Mouse (Mus musculus): Measurements from ENCODE around the gene Fgf11.

The Fgf11 gene

DNA sequence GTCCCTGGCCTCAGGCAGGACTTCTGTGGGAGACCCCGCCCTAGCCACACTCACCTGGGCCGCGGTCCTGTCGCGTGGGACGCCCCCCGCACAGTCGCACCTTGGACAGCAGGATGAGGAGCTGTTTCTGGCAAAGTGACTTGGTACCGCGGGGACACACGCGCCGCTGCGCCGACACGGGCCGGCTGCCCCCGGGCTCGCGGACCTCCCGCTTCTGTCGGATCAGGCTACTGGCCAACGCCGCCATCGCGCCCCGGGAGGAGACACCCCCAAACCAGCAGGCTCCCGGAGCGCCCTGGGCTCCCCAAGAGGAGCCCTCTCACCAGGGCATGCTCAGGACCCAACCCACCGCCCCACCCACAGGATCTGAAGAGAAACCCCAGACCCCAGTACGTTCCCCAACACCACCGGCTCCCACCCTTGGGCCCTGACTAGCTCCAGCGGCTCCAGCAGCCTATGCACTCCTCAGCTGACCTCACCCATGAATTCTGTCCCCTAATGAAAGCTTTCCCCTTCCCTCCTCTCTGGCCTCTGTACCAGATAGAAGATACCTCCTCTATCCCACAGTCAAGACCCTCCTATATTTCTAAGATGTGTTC is at the start of gene Fgf11:
TSS of gene Fgf11 (minus strand) at position 479 of the 599 bp plus-strand sequence.
- in situ Hi-C loops (cut with MboI; ENCODE audit: low sequenced_read_pairs): no loop called here

- in situ Hi-C loops (cut with MboI; ENCODE audit: low sequenced_read_pairs): no loop called here
Measured at GRCm38 (mm10) chr11:69850754-69851153, 49.1 kb upstream of the Fgf11 start.

GRCm38 (mm10) chr11:69849884-69850283 is 48.2 kb upstream of the Fgf11 start:
- in situ Hi-C loops (cut with MboI; ENCODE audit: low sequenced_read_pairs): no loop called here

DNA sequence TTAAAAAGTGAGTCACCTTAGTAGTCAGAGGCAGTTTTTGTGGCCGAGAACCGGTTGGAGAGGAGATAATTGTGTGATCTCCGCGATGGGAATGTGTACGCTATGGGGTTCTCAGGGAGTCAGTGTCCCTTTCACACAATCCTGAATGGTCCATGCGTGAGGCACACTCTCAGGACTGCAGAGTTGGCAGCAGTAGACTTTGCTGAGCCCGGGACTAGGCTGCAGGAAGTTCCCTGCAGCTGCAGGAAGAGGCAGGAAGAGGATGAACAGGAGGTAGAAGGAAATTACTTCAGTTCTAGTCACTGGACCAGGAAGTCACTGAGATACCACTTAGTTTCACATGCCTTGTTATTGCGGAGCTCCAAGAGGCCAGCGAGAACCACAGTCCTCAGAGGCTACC is 47.5 kb upstream of the Fgf11 start:
- in situ Hi-C loops (cut with MboI; ENCODE audit: low sequenced_read_pairs): no loop called here

DNA sequence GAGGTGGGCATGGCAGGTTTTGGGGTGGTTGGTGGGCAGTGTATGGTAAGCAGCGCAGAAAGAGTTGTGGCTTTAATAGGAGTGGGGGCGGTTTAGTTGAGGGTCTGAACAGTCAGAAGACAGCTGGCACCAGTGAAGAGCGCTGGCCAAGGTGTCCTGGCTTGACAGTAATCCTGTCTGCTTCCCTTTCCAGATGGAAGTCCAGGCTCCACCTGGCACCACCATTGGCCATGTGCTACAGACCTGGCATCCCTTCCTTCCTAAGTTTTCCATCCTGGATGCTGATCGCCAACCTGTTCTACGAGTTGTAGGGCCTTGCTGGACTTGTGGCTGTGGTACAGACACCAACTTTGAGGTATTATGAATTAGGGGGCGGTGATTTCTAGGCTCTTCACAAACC is 46.4 kb upstream of the Fgf11 start:
- in situ Hi-C loops (cut with MboI; ENCODE audit: low sequenced_read_pairs): no loop called here

DNA sequence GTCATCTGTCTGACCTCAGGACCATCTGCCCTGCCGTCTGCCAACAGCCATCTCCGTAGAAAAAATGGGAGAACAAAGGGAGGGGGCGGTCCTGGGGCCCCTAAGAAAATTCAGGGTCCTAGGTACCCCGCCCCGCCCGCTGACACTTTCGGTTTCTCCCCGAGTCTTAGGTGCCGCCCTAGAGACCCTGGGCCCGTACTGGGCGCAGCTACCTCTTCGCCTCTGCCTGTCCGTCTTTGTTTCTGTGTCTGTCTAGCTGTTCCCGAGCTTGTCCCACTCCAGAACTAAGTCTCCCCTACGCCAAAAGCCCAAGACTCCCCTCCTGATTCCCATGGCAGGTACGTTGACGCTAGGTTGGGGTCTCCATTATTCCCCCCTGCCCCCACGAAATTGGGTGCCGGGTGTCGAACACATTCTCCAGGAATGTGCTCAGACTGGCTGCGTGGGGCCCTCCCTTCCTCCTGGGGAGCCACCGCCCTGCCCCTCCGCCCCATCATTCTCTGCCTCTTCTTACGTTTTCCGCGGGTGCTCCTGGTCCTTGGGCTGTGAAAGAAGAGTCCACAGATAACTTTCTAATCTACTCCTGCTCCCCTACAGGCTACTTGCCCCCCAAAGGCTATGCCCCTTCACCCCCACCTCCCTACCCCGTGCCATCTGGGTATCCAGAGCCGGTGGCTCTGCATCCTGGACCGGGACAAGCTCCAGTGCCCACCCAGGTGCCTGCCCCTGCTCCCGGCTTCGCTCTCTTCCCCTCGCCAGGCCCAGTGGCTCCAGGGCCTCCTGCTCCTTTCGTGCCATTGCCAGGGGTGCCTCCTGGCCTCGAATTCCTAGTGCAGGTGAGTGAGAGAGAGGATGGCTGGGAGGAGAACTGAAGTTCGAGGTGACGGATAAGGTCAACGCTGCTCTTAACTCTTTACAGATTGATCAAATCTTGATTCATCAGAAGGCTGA is 45.4 kb upstream of the Fgf11 start:
- in situ Hi-C loops (cut with MboI; ENCODE audit: low sequenced_read_pairs): no loop called here

DNA sequence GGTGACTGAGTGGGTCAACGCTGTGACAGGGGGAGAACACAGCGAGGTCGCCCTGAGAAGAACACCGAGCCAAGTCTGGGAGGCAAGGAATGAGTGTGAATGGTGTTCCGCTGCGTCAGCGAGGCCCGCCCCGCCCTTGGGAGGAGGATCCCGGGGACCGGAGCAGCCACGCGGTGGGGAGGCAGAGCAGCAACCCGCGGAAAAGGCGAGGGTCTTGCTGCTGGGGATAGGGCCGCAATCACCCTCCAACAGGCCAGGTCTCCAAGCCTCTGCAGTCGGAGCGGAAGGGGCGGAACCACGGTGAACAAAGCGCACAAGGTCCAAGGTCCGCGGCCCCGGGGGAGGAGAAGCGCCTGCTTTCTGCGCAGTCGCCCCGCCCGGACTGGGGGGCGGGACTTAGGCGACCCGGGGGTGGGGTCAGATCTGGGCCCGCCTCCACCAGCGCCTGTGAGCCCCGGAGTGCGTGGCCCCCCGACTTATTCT is 44.6 kb upstream of the Fgf11 start, which contains the start of gene Plscr3:
TSS of gene Plscr3 (plus strand) at position 179 of the 483 bp plus-strand sequence.
- in situ Hi-C loops (cut with MboI; ENCODE audit: low sequenced_read_pairs): no loop called here

GRCm38 (mm10) chr11:69838714-69839104 is 37.1 kb upstream of the Fgf11 start:
- in situ Hi-C loops (cut with MboI; ENCODE audit: low sequenced_read_pairs): no loop called here

- in situ Hi-C loops (cut with MboI; ENCODE audit: low sequenced_read_pairs): no loop called here
Measured at GRCm38 (mm10) chr11:69837952-69838713, 36.5 kb upstream of the Fgf11 start, which contains the start of gene Tmem256. Gene Tmem256, plus strand, starts transcription at chr11:69838514.

DNA sequence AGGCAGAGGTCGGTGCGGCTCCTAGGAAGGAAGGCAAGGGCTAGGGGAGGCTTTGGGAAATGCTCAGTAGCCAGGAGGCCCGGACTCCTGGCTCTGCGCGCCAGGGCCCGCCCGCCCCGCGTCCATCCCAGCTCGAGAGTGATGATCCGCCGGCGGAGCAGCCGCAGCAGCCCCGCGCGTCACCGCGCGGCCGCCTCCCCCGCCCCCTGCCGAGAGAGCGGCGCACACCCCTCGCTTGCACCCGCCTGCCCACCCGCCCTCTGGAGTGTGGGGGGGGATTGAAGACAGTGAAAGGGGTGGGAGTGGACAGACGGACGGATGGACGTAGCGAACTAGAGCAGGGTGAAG is 35.9 kb upstream of the Fgf11 start, which contains the start of gene Nlgn2:
TSS of gene Nlgn2 (minus strand) at position 181 of the 348 bp plus-strand sequence.
- in situ Hi-C loops (cut with MboI; ENCODE audit: low sequenced_read_pairs): no loop called here

DNA sequence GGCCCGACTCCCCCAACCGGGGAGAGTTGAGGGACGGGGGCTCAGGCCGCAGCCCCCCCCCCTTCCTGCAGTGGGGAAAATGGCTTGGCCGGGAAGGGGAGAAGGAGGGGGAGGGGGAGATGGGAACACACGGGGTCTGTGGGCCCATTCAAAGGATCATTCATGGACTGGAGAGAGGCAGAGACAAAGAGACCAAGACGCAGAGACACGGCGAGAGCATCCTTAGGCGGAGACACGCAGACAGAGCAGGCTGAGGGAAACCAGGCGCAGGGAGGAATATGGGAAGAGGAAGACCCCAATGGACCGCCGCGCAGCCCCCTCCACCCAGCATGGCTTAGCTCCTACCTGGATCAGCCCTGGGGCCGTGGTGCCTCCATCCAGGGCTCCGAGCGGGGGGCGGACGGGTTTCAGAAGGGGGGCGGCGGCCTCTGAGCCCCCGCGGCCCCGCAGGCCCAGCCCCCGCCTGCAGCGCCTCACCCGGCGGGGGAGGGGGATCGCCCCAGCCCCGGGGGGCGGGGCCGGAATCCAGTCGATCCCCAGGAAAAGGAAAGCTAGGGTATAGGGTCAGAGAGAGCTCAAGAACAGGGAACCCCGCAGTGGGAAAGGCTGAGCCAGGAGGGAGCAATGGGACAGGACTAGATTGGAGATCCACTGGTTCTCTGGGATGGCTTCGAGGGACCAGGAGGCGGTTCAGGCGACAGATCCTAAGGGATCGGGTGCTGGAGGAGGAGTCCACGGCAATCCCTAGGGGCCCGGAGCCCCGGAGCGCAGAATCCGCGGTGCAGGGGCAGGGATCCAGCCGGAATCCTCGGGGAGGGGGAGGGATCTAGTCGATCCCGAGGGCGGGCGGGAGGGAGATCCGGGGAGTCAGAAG is 35.3 kb upstream of the Fgf11 start:
- in situ Hi-C loops (cut with MboI; ENCODE audit: low sequenced_read_pairs): no loop called here

DNA sequence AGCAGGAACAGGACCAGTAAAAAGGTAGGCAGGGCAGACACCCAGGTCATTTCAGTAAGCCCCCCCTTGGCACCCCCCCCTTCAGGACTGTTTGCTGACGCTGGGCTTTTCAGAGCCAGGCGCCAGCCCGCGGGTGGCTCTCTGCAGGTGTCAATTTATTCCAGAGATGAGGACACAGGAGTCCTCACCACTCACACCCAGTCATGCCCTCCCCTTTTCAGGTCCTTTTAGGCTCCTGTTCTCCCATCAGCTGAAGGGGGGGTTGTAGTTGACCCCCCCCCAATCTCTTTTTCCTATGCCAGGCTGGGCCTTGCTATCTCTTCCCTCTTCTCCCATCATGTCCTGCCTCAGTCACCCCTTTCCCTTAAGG is 34.3 kb upstream of the Fgf11 start:
- in situ Hi-C loops (cut with MboI; ENCODE audit: low sequenced_read_pairs): no loop called here

GRCm38 (mm10) chr11:69835326-69835965 is 33.8 kb upstream of the Fgf11 start:
- in situ Hi-C loops (cut with MboI; ENCODE audit: low sequenced_read_pairs): no loop called here

DNA sequence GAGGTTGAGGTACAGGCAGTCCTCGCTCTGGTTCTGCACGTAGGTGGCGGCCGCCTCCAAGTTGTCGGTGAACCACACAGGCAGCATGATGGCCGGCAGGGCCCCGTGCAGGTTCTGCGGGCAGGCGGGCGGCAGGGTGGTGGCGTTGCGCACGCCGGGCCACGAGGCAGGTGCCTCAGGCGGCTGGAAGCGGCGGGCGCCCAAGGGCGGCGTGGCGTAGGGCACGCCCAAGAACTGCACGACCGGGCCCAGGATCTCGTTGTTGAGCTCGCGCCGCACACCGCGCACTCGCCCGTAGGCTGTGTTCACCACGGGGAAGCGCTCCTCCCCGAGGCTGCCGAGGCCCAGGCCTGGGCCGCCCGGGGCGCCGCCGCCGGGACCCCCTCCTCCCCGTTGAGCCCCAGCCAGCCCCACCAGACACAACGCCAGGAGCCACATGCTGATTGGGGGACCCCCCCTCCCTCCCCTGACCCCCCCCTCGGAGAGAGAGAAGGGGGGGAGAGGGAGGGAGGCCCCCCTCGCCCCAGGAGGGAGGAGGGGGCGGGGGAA is 32.4 kb upstream of the Fgf11 start:
- in situ Hi-C loops (cut with MboI; ENCODE audit: low sequenced_read_pairs): no loop called here

DNA sequence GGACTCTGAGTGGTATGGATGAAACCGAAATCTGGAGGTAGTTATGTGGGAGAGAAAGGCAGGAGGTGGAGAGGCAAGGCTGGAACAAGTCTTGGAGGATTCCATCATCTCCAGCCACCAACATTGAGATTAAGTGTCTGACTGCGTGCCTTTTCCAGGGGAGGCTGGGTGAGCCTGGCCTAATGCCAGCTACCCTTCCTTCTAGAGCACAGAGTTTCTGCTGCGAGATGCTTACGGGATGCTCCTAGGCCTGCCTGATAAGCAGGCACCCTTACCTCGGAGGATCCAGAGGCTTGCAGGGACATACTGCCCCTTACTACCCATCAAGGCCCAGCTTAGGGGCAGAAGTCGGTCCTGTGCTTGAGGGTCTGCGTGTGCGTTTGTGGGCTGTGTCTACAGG is 31.9 kb upstream of the Fgf11 start:
- in situ Hi-C loops (cut with MboI; ENCODE audit: low sequenced_read_pairs): no loop called here

GRCm38 (mm10) chr11:69828832-69829231 is 27.2 kb upstream of the Fgf11 start:
- in situ Hi-C loops (cut with MboI; ENCODE audit: low sequenced_read_pairs): no loop called here

DNA sequence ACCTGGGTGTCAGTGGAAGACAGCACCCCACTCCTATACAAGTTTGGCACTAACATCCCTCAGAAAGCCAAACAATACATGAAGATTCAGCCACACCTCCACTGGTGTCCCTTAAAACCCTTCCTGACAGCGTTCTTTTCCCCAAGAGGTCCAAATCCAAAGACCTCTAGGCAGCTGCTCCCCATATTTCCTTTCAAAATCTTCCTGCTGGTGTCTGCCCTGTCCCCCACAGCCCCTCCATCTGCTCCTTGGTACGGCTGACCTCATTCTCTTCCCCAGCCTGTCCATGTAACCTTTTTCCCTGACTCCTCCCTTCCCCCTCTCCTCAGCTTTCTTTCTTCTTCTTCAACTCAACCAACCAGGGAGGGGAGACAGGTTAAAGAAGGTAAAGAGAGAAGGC is 21.8 kb upstream of the Fgf11 start:
- in situ Hi-C loops (cut with MboI; ENCODE audit: low sequenced_read_pairs): no loop called here

DNA sequence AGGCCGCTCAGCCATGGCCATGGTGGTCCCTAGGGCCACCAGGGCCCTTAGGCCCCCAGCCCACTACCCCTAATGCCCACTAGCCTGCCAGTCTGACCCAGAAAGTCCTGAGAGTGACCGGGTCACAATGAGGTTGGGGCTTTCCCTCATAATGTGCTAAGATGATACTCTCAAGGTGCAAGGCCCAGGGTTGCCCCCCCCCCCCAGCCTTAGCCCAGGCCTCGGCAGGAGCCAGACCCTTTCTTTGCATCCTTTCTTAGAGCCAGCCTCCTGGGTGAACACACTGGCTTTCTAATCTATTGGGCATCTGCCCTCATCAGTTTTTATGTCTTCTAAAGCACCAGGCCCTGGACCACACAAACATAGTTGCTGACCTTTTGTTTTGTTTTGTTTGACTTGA is 20.4 kb upstream of the Fgf11 start, which contains the start of gene Spem1:
TSS of gene Spem1 (minus strand) at position 101 of the 400 bp plus-strand sequence.
- in situ Hi-C loops (cut with MboI; ENCODE audit: low sequenced_read_pairs): no loop called here

DNA sequence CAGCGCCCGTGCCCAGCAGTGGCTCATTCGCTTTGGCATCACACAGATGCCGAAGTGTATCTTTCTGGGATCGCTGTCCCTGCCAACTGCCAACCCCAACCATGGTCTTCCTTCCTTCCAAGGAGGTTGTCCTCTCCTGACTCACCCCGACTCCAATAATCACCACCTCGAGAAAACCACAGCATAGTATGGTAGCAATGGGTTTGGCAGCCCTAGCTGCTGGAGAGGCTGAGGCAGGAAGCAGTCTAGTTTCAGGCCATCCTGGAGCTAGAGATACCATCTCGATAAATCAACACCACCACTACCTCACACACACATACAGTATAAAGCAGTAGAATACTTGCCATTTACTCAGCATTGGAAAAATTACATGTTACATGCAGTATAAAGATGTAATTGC is 17.2 kb upstream of the Fgf11 start:
- in situ Hi-C loops (cut with MboI; ENCODE audit: low sequenced_read_pairs): no loop called here

Measured in CH12F3 (cell line).